Mouse (Mus musculus) forebrain, postnatal 0 days (tissue): ENCODE data around the gene Fam133b. TPM values are rescaled to one million over a fixed set of nuclear protein-coding genes. Genes with fewer than 3 reads are reported as not detected.
"Not testable (repeated sequence)": the region's sequence is repeated elsewhere in the genome, so short reads cannot be mapped to it uniquely, and the experiment has no call there.

Source experiments
- ATAC-seq: fragments of 200-750 bp; cut with Nextera tagmentation; 2 replicates; pipeline ENCODE4 v1.8.0; 2017; ENCODE audit warnings: mild to moderate bottlenecking, moderate library complexity
- DNase-seq: peaks from one replicate; pipeline ENCODE4 v3.0.0-alpha.2; 2015
- H3K27ac ChIP-seq: fragments of 300-500 bp; sonication (generic); 2 replicates; pipeline ENCODE4 v1.5.1; 2014; ENCODE audit warnings: low read depth, mild to moderate bottlenecking, antibody characterized with exemption, low read length, moderate library complexity, mixed read lengths
- H3K27me3 ChIP-seq: fragments of 300-500 bp; sonication (generic); 2 replicates; pipeline ENCODE4 v1.6.1; 2014; ENCODE audit warnings: mild to moderate bottlenecking, low read length, mixed read lengths; ENCODE audit not compliant: insufficient read depth
- H3K36me3 ChIP-seq: fragments of 300-500 bp; sonication (generic); 2 replicates; pipeline ENCODE4 v1.6.1; 2014; ENCODE audit warnings: mild to moderate bottlenecking, moderate library complexity; ENCODE audit not compliant: insufficient read depth
- H3K4me1 ChIP-seq: fragments of 300-500 bp; sonication (generic); 2 replicates; pipeline ENCODE4 v1.6.1; 2014; ENCODE audit warnings: antibody characterized with exemption; ENCODE audit not compliant: insufficient read depth
- H3K4me2 ChIP-seq: fragments of 300-500 bp; sonication (generic); 2 replicates; pipeline ENCODE4 v1.6.1; 2014; ENCODE audit warnings: low read depth, mild to moderate bottlenecking, moderate library complexity
- H3K4me3 ChIP-seq: fragments of 300-500 bp; sonication (generic); 2 replicates; pipeline ENCODE4 v1.5.1; 2014; ENCODE audit warnings: low read depth, low read length, mixed read lengths
- H3K9ac ChIP-seq: fragments of 300-500 bp; sonication (generic); 2 replicates; pipeline ENCODE4 v1.6.1; 2014; ENCODE audit warnings: mild to moderate bottlenecking
- H3K9me3 ChIP-seq: fragments of 300-500 bp; sonication (generic); 2 replicates; pipeline ENCODE4 v1.6.1; 2016; ENCODE audit warnings: low read length
- CTCF ChIP-seq: sonication (generic); IDR thresholded peaks from 2 replicates; pipeline ENCODE4 v1.5.1; 2016; ENCODE audit warnings: antibody characterized with exemption, control low read depth, low read depth
- WGBS: fragments of 180-500 bp; shearing (Covaris S2); extraction: QIAGEN DNeasy Blood & Tissue Kit; methylation state at CpG from one replicate; pipeline ENCODE4 v1.1.7; 2014; 5-methylcytosine and 5-hydroxymethylcytosine counted together
- polyA plus RNA-seq: library from polyadenylated mRNA; unstranded; fragments of >200 nt; fragmentation: Nextera tagmentation; extraction: Ambion mirVana; gene quantifications from 2 replicates; pipeline ENCODE4 v1.2.1, GENCODE M21; 2015
- total RNA-seq: library from RNA; depleted of rRNA; stranded (reverse); fragments of >200 nt; gene quantifications from 2 replicates; pipeline ENCODE4 v1.2.3, GENCODE M21; 2014

Gene Fam133b
- total and polyA plus RNA-seq, 2 experiments from 2014 or later: 22.9 to 41.5 TPM

DNA sequence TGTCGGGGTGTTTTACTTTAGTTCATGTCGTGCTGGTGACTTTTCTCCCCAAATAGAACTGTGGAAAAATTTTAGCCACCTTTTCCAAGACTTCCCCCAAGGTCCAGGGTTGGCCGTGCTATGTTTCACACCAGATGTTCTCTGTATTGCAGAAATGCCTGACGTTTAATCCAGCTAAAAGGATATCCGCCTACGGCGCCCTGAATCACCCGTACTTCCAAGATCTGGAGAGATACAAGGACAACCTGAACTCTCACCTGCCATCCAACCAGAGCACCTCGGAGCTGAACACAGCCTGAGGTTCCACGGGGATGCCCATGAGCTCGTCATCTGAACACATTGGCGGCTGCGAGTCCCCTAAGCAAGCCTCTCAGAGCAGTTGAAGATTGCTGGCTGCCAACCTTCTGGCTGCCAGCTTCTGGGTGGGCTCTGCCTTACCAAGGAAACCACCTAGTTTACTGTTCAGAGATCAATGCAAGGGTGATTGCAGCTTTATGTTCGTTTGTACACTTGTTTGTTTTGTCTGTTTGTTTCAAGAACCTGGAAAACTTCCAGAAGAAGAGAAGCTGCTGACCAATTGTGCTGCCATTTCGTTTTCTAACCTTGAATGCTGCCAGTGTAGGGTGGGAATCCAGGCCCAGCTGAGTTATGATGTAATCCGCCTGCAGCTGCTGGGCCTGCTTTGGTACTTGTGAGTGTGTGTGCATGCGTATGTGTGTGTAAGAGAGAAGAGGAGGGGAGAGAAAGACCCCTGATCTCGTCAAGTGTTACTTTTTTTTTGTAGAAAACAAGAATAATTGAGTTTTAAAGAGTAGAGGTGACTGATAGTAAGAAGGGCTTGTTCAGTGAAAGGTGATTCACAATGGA lies 22.9 kb upstream of the Fam133b start:
- H3K9ac ChIP-seq: no peak overlapping the region
- no peak for TF ChIP-seq CTCF
- H3K36me3 ChIP-seq: no peaks in the 10 kb centered on the region
- WGBS: 71% methylated on average over 18 of the region's 18 CpGs
- H3K4me2 ChIP-seq: no peak overlapping the region
- H3K4me3 ChIP-seq: no peak overlapping the region
- ATAC-seq (peak; percentile 23; the same call in 1 of the 2 replicates), DNase-seq (no peak)
- 0 out of 2 replicates have a peak, but pooled peaks cover 2% of the 10 kb centered on the region for H3K4me1 ChIP-seq
- no peaks in the 10 kb centered on the region for H3K9me3 ChIP-seq
- H3K27me3 ChIP-seq: no peaks in the 10 kb centered on the region
- no peak overlapping the region for H3K27ac ChIP-seq

DNA sequence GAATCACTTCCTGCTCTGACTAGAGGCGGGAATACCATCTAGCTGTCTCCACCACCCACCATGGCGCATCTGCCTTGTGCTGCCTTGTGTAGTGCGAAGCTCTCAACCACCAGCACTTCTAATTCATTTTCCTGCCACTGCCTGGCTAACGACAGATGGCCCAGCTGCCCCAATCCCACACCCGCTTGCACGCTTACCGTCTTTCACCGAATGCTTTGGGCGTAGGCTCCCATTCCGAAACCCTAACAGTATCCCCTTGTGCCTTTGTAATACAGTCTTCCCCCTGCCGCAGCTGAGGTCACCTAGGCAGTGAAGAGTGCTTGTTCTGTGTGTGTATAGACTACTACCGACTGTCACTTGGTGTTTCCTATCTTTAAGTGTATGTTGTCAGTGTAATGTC lies 21.9 kb upstream of the Fam133b start:
- Histone ChIP-seq H3K36me3 (no peaks in the 10 kb centered on the region), H3K4me1 (no peaks in the 10 kb centered on the region), H3K4me2 (no peak overlapping the region), H3K9me3 (no peaks in the 10 kb centered on the region), H3K27me3 (no peaks in the 10 kb centered on the region), H3K27ac (no peak overlapping the region), H3K9ac (no peak overlapping the region), H3K4me3 (no peak overlapping the region)
- TF ChIP-seq CTCF: no peak
- DNase-seq: no peak
- no peak for ATAC-seq
- 76% methylated on average over 12 of the region's 12 CpGs for WGBS

DNA sequence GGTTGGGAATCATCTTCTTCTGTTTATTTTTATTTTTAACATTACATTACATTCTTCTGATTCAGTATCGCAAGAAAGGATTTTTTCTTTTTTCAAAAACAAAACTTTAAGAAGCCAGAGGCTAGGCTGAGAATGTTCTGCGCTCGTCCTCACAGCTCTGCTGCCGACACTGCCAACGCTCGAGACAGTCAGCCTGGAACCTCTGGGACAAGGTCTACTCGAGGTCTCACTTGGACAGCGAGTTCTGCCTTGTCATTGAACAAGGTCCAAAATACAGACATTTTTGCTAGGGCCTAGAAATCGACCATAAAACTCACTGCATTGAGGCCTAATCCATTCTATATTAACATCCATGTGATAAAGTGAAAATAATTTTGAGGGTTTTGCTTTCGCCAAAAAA lies 20.8 kb upstream of the Fam133b start:
- H3K9me3 ChIP-seq: no peaks in the 10 kb centered on the region
- H3K27me3 ChIP-seq: no peaks in the 10 kb centered on the region
- DNase-seq: no peak
- H3K4me1 ChIP-seq: no peaks in the 10 kb centered on the region
- no peak overlapping the region for H3K27ac ChIP-seq
- H3K36me3 ChIP-seq: no peaks in the 10 kb centered on the region
- 94% methylated on average over 10 of the region's 10 CpGs for WGBS
- no peak overlapping the region for H3K9ac ChIP-seq
- TF ChIP-seq CTCF: no peak
- H3K4me3 ChIP-seq: no peak overlapping the region
- no peak for ATAC-seq
- no peak overlapping the region for H3K4me2 ChIP-seq

DNA sequence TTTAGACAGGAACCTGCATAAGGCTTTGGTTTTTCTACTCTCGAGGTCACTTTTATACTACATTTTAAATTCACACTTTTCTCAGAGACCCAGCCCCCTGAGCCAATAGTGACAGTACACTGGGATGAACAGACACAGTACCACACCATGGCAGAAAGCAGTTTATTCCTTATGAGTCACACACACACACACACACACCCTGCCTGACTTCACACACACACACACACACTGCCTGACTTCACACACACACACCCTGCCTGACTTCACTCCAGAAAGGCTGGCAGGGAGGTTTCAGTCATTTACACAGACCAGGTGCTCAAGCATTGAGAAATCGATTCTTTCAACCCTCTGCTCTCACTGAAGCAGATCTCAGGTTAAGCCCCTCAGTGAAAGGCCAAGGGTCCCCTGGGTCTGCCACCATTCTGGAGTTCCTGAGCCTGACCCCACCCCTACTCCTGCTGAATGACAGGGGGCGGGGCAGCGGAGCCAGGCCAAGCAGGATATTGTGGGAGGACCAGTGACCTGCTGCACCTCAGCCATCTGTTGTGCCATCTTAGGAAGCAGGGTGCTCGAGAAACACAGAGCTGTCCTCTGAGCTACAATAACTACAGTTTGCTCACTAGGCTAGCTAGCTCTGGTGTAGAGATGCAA lies 16.5 kb upstream of the Fam133b start:
- Histone ChIP-seq H3K27me3 (no peaks in the 10 kb centered on the region), H3K4me1 (no peaks in the 10 kb centered on the region), H3K9me3 (no peaks in the 10 kb centered on the region), H3K36me3 (no peaks in the 10 kb centered on the region), H3K9ac (no peak overlapping the region), H3K27ac (no peak overlapping the region), H3K4me2 (no peak overlapping the region), H3K4me3 (no peak overlapping the region)
- no peak for DNase-seq
- no peak; the same call in 1 of the 2 replicates for ATAC-seq
- TF ChIP-seq CTCF: no peak
- WGBS: 33% methylated on average over 5 of the region's 5 CpGs

DNA sequence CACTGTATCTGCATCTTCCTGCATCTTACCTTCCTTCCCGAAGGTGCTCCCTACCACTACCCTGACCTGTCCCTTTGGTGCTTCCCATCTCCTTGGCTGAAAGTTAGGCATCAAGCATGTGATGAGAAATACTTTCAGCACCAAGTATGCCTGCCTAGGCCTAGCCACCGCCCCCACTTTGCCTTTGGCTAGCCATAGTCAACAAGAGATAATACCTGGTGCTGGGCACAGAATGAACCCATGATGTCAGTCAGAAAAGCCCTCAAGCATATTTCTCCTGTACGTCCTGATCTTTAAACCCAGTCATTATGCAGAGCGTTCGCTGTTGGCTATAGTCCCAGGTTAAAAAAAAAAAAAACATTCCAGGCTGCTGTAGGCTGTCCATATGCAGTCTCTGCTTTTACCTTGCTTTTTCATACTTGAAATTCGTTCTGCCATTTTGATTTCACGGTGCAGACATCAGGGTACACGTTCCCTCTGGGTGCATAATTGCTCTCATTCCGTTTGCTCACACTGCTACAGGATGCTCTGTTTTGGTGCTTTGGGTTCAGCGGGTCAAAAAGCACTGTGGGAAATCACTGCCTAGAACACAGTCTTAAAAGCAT lies 13.9 kb upstream of the Fam133b start:
- Histone ChIP-seq H3K4me1 (no peaks in the 10 kb centered on the region), H3K27ac (no peak overlapping the region), H3K27me3 (no peaks in the 10 kb centered on the region), H3K9ac (no peak overlapping the region), H3K36me3 (no peaks in the 10 kb centered on the region), H3K4me3 (no peak overlapping the region), H3K4me2 (no peak overlapping the region), H3K9me3 (no peaks in the 10 kb centered on the region)
- WGBS: 71% methylated on average over 10 of the region's 10 CpGs
- no peak for DNase-seq
- no peak for ATAC-seq
- TF ChIP-seq CTCF: no peak

DNA sequence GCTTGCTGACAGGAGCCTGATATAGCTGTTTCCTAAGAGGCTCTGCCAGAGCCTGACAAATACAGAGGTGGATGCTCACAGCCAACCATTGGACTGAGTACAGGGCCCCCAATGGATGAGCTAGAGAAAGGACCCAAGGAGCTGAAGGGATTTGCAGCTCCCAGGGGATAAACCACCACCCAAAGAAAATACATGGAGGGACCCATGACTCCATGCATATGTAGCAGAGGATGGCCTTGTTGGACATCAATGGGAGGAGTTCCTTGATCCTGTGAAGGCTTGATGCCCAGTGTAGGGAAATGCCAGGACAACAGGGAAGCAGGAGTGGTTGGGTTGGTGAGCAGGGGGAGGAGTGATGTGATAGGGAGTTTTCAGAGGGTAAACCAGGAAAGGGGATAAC lies 11.6 kb upstream of the Fam133b start:
- DNase-seq, H3K36me3 ChIP-seq, H3K4me3 ChIP-seq, H3K27me3 ChIP-seq, H3K27ac ChIP-seq, H3K9me3 ChIP-seq, H3K4me2 ChIP-seq, H3K9ac ChIP-seq, ATAC-seq, H3K4me1 ChIP-seq: not testable (repeated sequence)

DNA sequence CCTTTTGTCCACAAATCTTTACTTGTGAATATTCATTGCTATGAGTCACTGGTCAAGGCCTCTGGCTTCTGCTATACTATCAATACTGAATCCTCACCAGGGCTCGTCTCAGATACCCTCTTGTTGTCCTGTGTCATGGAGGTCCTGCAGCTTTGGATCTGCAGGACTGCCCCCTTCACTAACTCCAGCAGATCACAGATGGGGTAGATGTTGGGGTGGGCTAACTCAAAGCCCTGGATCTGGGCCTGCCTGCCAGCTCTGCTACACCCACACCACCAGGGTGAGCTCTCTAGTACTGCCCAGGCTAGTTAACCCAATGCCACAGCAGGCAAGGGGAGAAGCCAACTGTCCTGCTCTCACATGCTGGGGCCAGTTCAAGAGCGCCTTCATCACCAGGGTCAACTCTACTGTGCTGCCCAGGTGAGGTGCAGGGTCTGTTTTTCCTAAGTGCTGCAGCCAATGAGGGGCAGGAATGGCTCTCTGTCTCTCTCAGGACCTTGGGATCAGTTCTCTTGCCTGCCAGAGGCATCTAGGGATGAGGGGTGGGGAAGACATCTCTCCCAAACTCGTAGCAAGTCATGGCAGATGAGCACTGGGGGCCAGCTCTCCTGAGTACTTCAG lies 6.9 kb upstream of the Fam133b start:
- Histone ChIP-seq H3K9me3 (no peaks in the 10 kb centered on the region), H3K27ac (no peak overlapping the region), H3K4me1 (no peaks in the 10 kb centered on the region), H3K27me3 (no peaks in the 10 kb centered on the region), H3K36me3 (no peaks in the 10 kb centered on the region), H3K4me2 (no peak overlapping the region), H3K9ac (no peak overlapping the region), H3K4me3 (no peak overlapping the region)
- TF ChIP-seq CTCF: no peak
- ATAC-seq (no peak), DNase-seq (no peak)
- WGBS: 70% methylated on average over 3 of the region's 3 CpGs
